Mouse (Mus musculus): ENCODE measurements at regions not wholly inside any gene's neighbourhood (a gene's known extent, or its start where the extent isn't known, plus 50 kb on each side); places are given as distances from the start of the nearest gene placed in this dataset.

- no peak for TF ChIP-seq CTCF (IDR thresholded peaks at IDR 0.05; ENCODE audit: borderline replicate concordance, insufficient read depth, low read length)
- TF ChIP-seq POLR2A (IDR thresholded peaks at IDR 0.05; ENCODE audit: low read depth, low read length), result no peak
These were observed 164.4 kb upstream of the Itga1 start for GRCm38 (mm10) chr13:115266164-115266563.
